Mouse (Mus musculus): Measurements from ENCODE around the gene Atpif1. TPM values are rescaled to one million over a fixed set of nuclear protein-coding genes. Genes with fewer than 3 reads are reported as not detected.

The Atpif1 gene
- total and polyA plus RNA-seq, 3 experiments, result 240 to 1,005 (median 797) TPM

DNA sequence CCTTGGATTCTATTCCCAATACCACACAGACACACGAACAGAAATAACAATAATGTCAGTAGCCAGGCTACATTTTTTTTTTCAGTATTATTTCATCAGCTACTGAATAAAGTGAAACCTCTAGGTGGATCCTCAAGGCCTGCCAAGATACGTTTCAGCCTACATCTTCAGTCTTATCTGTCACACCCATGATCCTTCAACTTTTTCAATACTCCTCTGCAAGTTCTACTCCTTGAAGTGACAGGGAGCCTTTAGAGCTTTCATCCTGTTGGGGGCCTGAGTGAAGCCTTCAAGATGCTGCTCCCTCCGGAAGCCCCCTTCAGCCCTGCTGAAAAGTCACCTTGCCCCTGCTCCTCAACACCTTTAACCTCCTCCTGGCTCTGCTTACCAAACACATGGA lies 21.4 kb downstream of the Atpif1 start:
- ATAC-seq (ENCODE audit: extremely low read depth, insufficient number of reproducible peaks, low FRiP score, poor library complexity, severe bottlenecking), result no peak
- H3K4me3 ChIP-seq (ENCODE audit: low read depth, low read length), result no peak overlapping the region; the same call in 1 of the 2 replicates

DNA sequence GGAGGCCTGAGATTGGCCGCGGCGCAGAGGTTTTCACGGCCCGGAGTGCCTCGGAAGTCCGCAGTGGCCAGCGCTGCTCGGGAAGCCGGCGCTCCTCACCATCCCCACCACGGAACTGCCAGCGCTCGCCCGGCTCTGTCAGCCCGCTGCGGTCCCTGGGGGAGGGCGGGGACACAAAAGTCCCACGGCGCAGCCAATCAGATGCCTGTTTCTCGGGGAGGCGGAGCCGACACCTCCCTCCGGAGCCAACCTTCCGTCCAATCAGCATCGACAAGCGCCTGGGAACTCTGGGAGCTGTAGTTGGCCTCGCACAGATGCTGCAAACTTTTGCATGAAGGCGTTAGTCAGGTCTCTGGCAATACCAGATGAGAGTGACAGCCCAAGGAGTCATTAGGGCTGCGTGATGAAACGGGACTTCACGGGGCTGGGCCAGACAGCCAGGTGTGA lies 23.1 kb downstream of the Atpif1 start, which contains the start of gene Sesn2:
Sesn2 (minus strand) TSS at position 150 of the 447 bp plus-strand sequence.
- Histone ChIP-seq H3K4me3 (ENCODE audit: low read depth, low read length) (peak within 1 kb of the TSS; percentile 93), H3K9me3 (replicated peaks) (no peaks in the 10 kb centered on the region), H3K36me3 (replicated peaks) (peaks cover 24% of the 10 kb centered on the region), H3K4me1 (ENCODE audit: insufficient read depth, low read depth, low read length) (peaks cover 87% of the 10 kb centered on the region), H3K27me3 (ENCODE audit: insufficient read depth, low read length) (no peaks in the 10 kb centered on the region)
- ATAC-seq (ENCODE audit: extremely low read depth, insufficient number of reproducible peaks, low FRiP score, poor library complexity, severe bottlenecking) (peak; percentile 78), DNase-seq (ENCODE audit: low spot score) (peak; percentile 98)
- TF ChIP-seq TAL1 (conservative IDR thresholded peaks at IDR 0.05; ENCODE audit: low read depth, low read length), result no peak
- no peak for TF ChIP-seq GATA2 (IDR thresholded peaks at IDR 0.05; ENCODE audit: borderline replicate concordance, low read depth, low read length)
- TF ChIP-seq POLR2AphosphoS5 (IDR thresholded peaks at IDR 0.05; ENCODE audit: insufficient replicate concordance, low read depth, low read length), result no peak
- no peak for TF ChIP-seq GATA1 (IDR thresholded peaks at IDR 0.05; ENCODE audit: borderline replicate concordance, low read length)
- TF ChIP-seq CTCF (IDR thresholded peaks at IDR 0.05; ENCODE audit: low read depth, low read length), result no peak

More for the DNA sequence above, 21.4 kb downstream of the Atpif1 start:
- Histone ChIP-seq H3K9me3 (replicated peaks) (no peaks in the 10 kb centered on the region), H3K27me3 (ENCODE audit: insufficient read depth, low read length) (no peaks in the 10 kb centered on the region), H3K36me3 (replicated peaks) (peaks cover 10% of the 10 kb centered on the region), H3K4me1 (ENCODE audit: insufficient read depth, low read depth, low read length) (peaks cover 72% of the 10 kb centered on the region)
- DNase-seq (ENCODE audit: low spot score), result no peak
- TF ChIP-seq GATA2 (IDR thresholded peaks at IDR 0.05; ENCODE audit: borderline replicate concordance, low read depth, low read length), result no peak
- TF ChIP-seq POLR2AphosphoS5 (IDR thresholded peaks at IDR 0.05; ENCODE audit: insufficient replicate concordance, low read depth, low read length), result no peak
- no peak for TF ChIP-seq TAL1 (conservative IDR thresholded peaks at IDR 0.05; ENCODE audit: low read depth, low read length)
- TF ChIP-seq CTCF (IDR thresholded peaks at IDR 0.05; ENCODE audit: low read depth, low read length), result no peak
- no peak for TF ChIP-seq GATA1 (IDR thresholded peaks at IDR 0.05; ENCODE audit: borderline replicate concordance, low read length)

DNA sequence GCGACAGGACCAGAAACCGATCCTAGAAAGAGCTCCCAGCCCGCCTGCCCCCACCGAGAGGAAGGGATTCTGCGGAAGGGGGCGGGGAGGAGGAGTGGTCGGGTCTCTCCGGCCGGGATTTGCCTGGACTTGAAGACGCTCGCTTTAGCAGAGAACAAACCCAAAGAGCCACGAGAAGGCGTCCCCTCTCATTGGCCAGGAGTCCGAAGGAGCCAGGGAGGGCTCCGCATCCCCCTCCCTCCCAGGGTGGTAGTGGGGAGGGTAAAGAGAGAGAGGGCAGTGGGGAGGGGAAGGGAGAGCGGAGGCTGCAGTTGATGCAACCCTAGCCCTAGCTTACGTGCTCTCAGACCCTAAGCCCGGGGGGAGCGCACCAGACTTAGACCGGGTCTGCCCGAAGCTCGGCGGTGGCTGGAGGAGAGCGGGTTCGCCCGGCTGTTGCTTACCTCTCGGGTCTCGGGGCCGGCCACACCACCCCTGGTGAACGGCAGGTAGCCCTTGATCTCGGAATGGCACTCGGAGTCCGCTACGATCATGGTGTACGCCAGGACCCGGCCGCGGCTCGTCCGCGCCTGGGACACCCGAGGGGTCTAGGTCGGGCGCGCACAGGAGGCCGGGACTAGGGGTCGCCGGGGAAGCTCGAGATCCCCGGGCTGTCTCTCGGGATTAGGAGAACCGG lies 23.7 kb downstream of the Atpif1 start:
- H3K36me3 ChIP-seq (replicated peaks), result peaks cover 27% of the 10 kb centered on the region
- peak; percentile 31 for ATAC-seq (ENCODE audit: extremely low read depth, insufficient number of reproducible peaks, low FRiP score, poor library complexity, severe bottlenecking)
- peaks cover 89% of the 10 kb centered on the region for H3K4me1 ChIP-seq (ENCODE audit: insufficient read depth, low read depth, low read length)

DNA sequence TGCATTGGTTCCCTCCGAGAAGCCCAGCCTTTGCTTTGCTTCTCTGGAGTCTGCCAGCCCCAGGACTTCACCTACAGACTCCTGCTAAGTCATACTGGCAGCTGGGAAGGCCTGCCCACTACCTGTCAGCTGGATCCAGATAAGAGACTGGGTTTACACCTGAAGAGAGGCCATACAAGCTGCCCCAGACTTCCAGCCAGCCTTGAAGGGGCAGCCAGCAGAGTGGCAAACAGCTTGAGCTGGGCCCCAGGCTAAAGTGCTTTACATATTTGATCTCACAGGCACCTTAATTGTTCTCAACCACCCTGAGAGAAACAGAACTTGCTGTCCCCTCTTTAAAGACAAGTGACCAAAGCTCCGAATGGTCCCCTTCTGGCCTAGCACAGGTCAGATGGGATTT lies 26.2 kb downstream of the Atpif1 start:
- peaks cover 91% of the 10 kb centered on the region for H3K4me1 ChIP-seq (ENCODE audit: insufficient read depth, low read depth, low read length)
- H3K36me3 ChIP-seq (replicated peaks), result peaks cover 46% of the 10 kb centered on the region

More for the DNA sequence above, 23.7 kb downstream of the Atpif1 start:
- DNase-seq (ENCODE audit: low spot score), result peak; percentile 55
- H3K4me3 ChIP-seq (ENCODE audit: low read depth, low read length), result peak overlapping the region; percentile 93
- TF ChIP-seq POLR2AphosphoS5 (IDR thresholded peaks at IDR 0.05; ENCODE audit: insufficient replicate concordance, low read depth, low read length), result no peak
- no peak for TF ChIP-seq GATA1 (IDR thresholded peaks at IDR 0.05; ENCODE audit: borderline replicate concordance, low read length)
- no peaks in the 10 kb centered on the region for H3K27me3 ChIP-seq (ENCODE audit: insufficient read depth, low read length)
- no peaks in the 10 kb centered on the region for H3K9me3 ChIP-seq (replicated peaks)

DNA sequence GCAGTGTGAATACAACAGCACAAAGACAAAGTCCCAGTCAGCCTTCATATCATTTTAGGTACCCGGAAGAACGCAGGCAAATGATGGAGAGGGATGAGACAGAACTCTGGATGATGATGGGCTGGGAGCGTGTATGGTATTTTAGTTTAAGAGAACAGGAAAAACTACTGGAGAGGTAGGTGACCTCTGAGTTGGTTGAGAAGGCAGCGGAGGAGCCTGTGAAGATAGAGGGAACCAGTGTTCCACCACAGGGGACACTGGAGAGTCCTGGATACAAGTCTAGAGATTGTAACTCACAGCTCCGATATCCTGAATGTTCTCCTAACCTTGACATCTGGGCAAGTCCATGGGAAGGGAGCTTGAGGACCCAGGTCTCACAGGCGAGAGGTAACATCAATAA lies 27.2 kb downstream of the Atpif1 start:
- no peak for DNase-seq (ENCODE audit: low spot score)
- H3K4me1 ChIP-seq (ENCODE audit: insufficient read depth, low read depth, low read length), result peaks cover 82% of the 10 kb centered on the region
- ATAC-seq (ENCODE audit: extremely low read depth, insufficient number of reproducible peaks, low FRiP score, poor library complexity, severe bottlenecking), result no peak
- TF ChIP-seq TAL1 (conservative IDR thresholded peaks at IDR 0.05; ENCODE audit: low read depth, low read length) (no peak), POLR2AphosphoS5 (IDR thresholded peaks at IDR 0.05; ENCODE audit: insufficient replicate concordance, low read depth, low read length) (no peak), CTCF (IDR thresholded peaks at IDR 0.05; ENCODE audit: low read depth, low read length) (no peak), GATA1 (IDR thresholded peaks at IDR 0.05; ENCODE audit: borderline replicate concordance, low read length) (no peak), GATA2 (IDR thresholded peaks at IDR 0.05; ENCODE audit: borderline replicate concordance, low read depth, low read length) (no peak)
- H3K4me3 ChIP-seq (ENCODE audit: low read depth, low read length), result no peak overlapping the region; the same call in 1 of the 2 replicates
- H3K36me3 ChIP-seq (replicated peaks), result peaks cover 51% of the 10 kb centered on the region
- no peaks in the 10 kb centered on the region for H3K9me3 ChIP-seq (replicated peaks)
- no peaks in the 10 kb centered on the region for H3K27me3 ChIP-seq (ENCODE audit: insufficient read depth, low read length)

More for the DNA sequence above, 26.2 kb downstream of the Atpif1 start:
- ATAC-seq (ENCODE audit: extremely low read depth, insufficient number of reproducible peaks, low FRiP score, poor library complexity, severe bottlenecking), result no peak
- Histone ChIP-seq H3K9me3 (replicated peaks) (no peaks in the 10 kb centered on the region), H3K27me3 (ENCODE audit: insufficient read depth, low read length) (no peaks in the 10 kb centered on the region), H3K4me3 (ENCODE audit: low read depth, low read length) (peak overlapping the region; percentile 56; the same call in 1 of the 2 replicates)
- TF ChIP-seq GATA2 (IDR thresholded peaks at IDR 0.05; ENCODE audit: borderline replicate concordance, low read depth, low read length) (no peak), GATA1 (IDR thresholded peaks at IDR 0.05; ENCODE audit: borderline replicate concordance, low read length) (no peak), CTCF (IDR thresholded peaks at IDR 0.05; ENCODE audit: low read depth, low read length) (no peak), TAL1 (conservative IDR thresholded peaks at IDR 0.05; ENCODE audit: low read depth, low read length) (no peak), POLR2AphosphoS5 (IDR thresholded peaks at IDR 0.05; ENCODE audit: insufficient replicate concordance, low read depth, low read length) (no peak)
- DNase-seq (ENCODE audit: low spot score), result no peak

DNA sequence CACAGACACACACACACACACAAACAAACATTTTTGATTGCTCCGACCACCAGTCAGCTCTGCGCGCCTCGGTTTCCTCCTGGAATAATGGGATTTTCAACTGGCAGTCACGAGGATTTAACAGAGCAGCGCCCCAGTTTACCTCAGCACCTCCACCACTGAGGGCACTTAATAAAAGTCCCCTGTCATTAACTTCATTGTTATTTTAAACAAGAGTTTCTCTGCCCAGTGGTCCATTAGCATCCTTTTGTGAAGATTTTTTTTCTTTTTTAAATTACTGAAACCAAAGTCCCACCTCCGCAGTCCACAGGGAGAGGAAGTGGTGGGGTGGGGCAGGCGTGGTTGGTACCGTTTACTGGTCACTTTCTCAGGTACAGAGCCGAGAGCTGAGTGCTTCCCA lies 27.7 kb downstream of the Atpif1 start:
- no peak for ATAC-seq (ENCODE audit: extremely low read depth, insufficient number of reproducible peaks, low FRiP score, poor library complexity, severe bottlenecking)
- Histone ChIP-seq H3K4me1 (ENCODE audit: insufficient read depth, low read depth, low read length) (peaks cover 79% of the 10 kb centered on the region), H3K4me3 (ENCODE audit: low read depth, low read length) (peak overlapping the region; percentile 25; the same call in 1 of the 2 replicates), H3K9me3 (replicated peaks) (no peaks in the 10 kb centered on the region), H3K36me3 (replicated peaks) (peaks cover 56% of the 10 kb centered on the region), H3K27me3 (ENCODE audit: insufficient read depth, low read length) (no peaks in the 10 kb centered on the region)
- no peak for TF ChIP-seq GATA1 (IDR thresholded peaks at IDR 0.05; ENCODE audit: borderline replicate concordance, low read length)
- no peak for TF ChIP-seq CTCF (IDR thresholded peaks at IDR 0.05; ENCODE audit: low read depth, low read length)
- no peak for TF ChIP-seq POLR2AphosphoS5 (IDR thresholded peaks at IDR 0.05; ENCODE audit: insufficient replicate concordance, low read depth, low read length)
- no peak for TF ChIP-seq GATA2 (IDR thresholded peaks at IDR 0.05; ENCODE audit: borderline replicate concordance, low read depth, low read length)
- no peak for TF ChIP-seq TAL1 (conservative IDR thresholded peaks at IDR 0.05; ENCODE audit: low read depth, low read length)
- no peak for DNase-seq (ENCODE audit: low spot score)
